Mouse (Mus musculus) right cerebral cortex, adult 18-20 months (tissue): Measurements from ENCODE around the gene Kif7.
A peak's percentile ranks its signal among the peaks of the same experiment; 100 is the strongest.

Experiments used
- DNase-seq: peaks from one replicate; pipeline ENCODE4 v3.0.0; 2022; ENCODE audit warnings: mixed read lengths

Gene Kif7

GRCm38 (mm10) chr7:79715187-79715981 is at the start of gene Kif7:
Gene Kif7, minus strand, starts transcription at chr7:79715720.
- no peak for DNase-seq

GRCm38 (mm10) chr7:79762106-79762505 is 46.6 kb upstream of the Kif7 start:
- DNase-seq, result no peak

GRCm38 (mm10) chr7:79761124-79761876 is 45.8 kb upstream of the Kif7 start:
- DNase-seq, result no peak

- DNase-seq, result no peak
Observed at GRCm38 (mm10) chr7:79759766-79760165, 44.2 kb upstream of the Kif7 start.

- no peak for DNase-seq
Observed at GRCm38 (mm10) chr7:79758176-79758575, 42.7 kb upstream of the Kif7 start.

GRCm38 (mm10) chr7:79756334-79756733 is 40.8 kb upstream of the Kif7 start:
- DNase-seq, result no peak

- DNase-seq, result no peak
Observed at GRCm38 (mm10) chr7:79749511-79749910, 34.0 kb upstream of the Kif7 start.

GRCm38 (mm10) chr7:79747659-79748058 is 32.1 kb upstream of the Kif7 start:
- no peak for DNase-seq

- DNase-seq, result no peak
Observed at GRCm38 (mm10) chr7:79744585-79744984, 29.1 kb upstream of the Kif7 start.

GRCm38 (mm10) chr7:79744051-79744450 is 28.5 kb upstream of the Kif7 start:
- DNase-seq, result peak; percentile 33

GRCm38 (mm10) chr7:79742659-79743536 is 27.4 kb upstream of the Kif7 start, which contains the start of the genes Pex11a and Wdr93:
Gene Pex11a, minus strand, starts transcription at chr7:79743131.
Gene Wdr93, plus strand, starts transcription at chr7:79743163.
- peak; percentile 77 for DNase-seq

- no peak for DNase-seq
Observed at GRCm38 (mm10) chr7:79742277-79742658, 26.7 kb upstream of the Kif7 start.

- no peak for DNase-seq
Observed at GRCm38 (mm10) chr7:79740279-79740678, 24.8 kb upstream of the Kif7 start.

GRCm38 (mm10) chr7:79738913-79739312 is 23.4 kb upstream of the Kif7 start:
- DNase-seq, result no peak

- DNase-seq, result no peak
Observed at GRCm38 (mm10) chr7:79736511-79736910, 21.0 kb upstream of the Kif7 start.

GRCm38 (mm10) chr7:79734563-79734962 is 19.0 kb upstream of the Kif7 start:
- DNase-seq, result no peak

GRCm38 (mm10) chr7:79732622-79733021 is 17.1 kb upstream of the Kif7 start, which contains the start of gene Plin1:
Gene Plin1, minus strand, starts transcription at chr7:79732903.
- DNase-seq, result no peak

GRCm38 (mm10) chr7:79731438-79731837 is 15.9 kb upstream of the Kif7 start:
- no peak for DNase-seq

GRCm38 (mm10) chr7:79729743-79730370 is 14.3 kb upstream of the Kif7 start:
- no peak for DNase-seq

- peak; percentile 36 for DNase-seq
Observed at GRCm38 (mm10) chr7:79729169-79729568, 13.6 kb upstream of the Kif7 start.

- peak; percentile 44 for DNase-seq
Observed at GRCm38 (mm10) chr7:79728219-79728618, 12.7 kb upstream of the Kif7 start.

GRCm38 (mm10) chr7:79727091-79727490 is 11.6 kb upstream of the Kif7 start:
- DNase-seq, result peak; percentile 59
